Mouse (Mus musculus): ENCODE data around the gene Tanc1.
"Not testable (repeated sequence)": the region's sequence is repeated elsewhere in the genome, so short reads cannot be mapped to it uniquely, and the experiment has no call there.

Tanc1 gene

DNA sequence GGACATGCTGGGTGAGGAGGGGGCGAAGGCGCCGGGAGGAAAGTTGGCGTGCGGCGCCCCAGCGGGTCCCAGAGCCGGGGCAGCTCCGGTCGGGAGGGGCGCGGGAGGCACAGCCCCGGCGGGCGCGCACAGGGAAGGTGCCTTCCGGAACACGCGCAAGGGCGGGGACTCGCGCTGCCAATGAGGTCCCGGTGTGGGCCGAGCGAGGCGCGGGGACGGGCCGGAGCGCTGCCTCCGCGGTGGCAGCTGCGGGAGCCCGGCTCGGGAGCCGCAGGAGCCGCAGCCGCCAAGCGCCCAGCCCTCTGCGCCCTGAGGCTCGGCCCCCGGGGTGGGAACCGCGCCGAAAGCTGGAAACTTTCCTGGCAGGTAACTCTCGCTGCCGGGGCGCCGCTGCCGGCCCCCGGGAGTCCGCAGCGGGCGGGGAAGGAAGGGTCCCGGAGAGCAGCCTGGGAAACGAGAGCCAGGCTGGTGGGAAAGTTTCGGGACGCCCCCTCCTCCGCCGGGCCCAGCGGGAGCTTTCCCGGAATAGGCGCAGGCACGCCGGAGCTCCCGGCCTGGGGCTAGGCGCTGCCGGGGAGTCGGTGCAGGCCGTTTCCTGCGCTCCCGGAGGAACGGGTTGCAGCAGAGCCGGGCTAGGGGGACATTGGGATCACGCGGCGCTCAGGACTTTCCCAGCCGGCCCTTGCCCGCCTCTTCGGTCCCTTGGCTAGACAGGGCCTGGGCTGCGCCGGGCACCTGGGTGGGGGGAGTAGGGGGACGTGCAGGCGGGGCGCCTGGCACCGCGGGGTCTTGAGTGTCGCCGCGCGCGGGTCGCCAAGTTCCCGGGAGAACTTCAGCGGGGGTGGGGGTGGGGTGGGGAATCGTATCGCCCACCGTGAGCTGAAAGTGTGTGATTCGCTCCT is at the start of gene Tanc1:
TSS of gene Tanc1 (plus strand) at position 212 of the 902 bp plus-strand sequence.
- peak; percentile 92 for DNase-seq

GRCm38 (mm10) chr2:59562215-59562614 is 49.6 kb upstream of the Tanc1 start:
- no peak for DNase-seq

GRCm38 (mm10) chr2:59562696-59563095 is 49.1 kb upstream of the Tanc1 start:
- DNase-seq = no peak

DNA sequence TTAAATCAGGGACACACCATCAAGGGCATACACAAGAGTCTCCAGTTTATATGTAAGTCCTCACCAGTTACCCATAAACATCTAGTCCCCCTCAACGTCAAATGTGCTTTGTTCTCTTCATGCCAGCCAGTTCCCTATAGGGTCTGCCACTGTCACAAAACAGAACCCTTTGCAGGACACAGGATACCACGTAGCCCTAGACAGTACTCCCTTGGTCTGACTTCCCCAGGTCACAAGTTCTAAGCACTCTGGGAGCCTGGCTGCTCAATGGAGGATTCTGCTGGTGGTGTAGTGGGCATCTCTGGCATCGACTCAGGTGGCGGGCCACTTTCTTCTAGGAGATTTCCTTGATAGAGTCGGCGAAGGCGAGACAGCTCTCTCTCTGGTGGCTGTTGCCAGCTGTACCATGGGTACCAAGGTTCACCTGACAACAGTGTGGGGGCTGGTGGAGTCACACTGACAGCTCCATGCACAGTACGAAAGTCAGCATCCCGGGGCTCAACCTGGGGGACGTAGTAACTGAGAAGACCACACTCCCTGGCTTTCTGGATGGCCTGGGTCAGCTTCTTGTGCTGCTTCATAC is 47.7 kb upstream of the Tanc1 start:
- DNase-seq = not testable (repeated sequence)

DNA sequence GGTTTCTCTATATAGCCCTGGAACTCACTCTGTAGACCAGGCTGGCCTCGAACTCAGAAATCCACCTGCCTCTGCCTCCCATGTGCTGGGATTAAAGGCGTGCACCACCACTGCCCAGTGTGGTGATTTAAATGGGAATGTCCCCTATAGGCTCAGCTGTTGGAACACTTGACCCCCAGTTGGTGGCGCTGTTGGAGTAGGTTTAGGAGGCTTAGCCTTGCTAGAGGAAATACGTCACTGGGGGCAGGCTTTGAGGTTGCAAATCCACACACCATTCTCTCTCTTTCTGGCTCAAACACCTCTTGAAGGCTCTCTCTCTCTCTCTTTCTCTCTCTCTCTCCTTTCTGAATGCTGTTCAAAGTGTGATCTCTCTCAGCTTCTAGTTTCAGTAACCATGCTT is 46.9 kb upstream of the Tanc1 start:
- DNase-seq = no peak

DNA sequence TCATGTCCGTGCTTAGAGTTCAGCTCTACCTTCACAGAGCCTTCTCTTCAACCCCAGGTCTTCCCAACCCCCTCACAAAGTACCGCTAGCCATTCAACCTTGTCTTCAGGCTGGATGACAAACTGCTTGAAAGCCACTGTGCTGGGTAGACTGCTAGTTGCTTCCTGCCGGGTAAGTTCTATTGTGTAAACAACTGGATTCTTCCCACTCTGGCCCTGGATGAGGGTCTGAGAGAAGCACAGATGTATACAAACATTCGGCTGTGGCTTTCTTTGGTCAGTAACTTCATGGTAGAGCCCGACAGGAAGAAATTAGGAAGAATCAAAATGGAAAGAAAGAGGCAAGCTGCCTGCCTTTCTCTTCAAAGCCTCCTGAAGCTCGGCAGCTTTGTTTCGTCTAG is 30.9 kb upstream of the Tanc1 start:
- DNase-seq = no peak

DNA sequence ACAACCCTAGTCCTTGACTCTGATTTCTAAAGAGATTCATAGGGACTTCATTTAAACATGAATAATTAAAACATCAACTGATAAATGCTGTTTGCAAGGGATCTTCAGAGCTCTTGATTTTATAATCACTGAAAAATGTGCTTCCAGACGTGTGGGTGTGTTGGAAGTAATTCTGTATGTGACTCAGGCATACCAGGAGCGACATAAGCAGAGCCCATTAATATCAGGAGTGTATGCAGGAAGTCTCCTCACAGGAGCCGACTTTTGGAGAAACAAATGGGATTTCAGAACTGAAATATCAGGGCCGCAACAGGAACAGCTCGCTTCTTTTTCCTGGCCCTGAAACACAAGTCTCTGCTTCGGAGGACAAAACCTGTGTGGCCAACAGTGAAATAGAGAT is 27.9 kb upstream of the Tanc1 start:
- DNase-seq = no peak

DNA sequence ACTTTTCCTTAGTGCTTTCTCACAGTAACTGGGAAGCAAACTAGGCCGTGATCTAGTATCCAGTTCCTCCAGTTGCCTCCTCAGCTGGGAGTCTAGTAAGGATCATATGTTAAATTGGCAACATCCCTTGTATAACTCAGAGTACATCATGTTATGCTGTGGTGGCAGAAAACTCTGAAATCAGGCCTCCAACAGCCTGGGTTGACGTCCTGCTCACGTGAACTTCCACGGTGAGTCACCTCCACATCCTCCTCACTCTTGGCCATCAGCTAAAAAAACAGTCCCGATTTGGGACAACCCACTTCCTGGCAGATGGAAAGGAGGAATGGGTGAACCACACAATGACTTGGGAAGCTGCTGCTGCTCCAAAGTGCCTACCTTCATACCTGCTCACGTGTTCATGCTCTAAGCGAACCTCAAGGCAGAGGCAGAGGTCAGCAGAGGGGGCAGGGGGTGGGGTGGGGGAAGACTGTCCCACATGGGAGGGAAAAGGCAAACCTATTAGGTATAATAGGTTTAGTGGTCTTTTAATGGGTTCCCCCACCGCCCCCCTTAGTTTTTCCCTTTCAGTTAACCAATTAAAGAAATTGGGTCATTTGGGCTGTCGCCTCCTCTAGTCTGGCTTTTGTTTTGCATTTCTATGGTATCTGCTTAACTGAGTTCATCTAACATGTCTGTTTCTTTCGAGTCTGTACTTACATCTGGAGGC is 24.3 kb upstream of the Tanc1 start:
- DNase-seq = no peak

- no peak for DNase-seq
Measured at GRCm38 (mm10) chr2:59588096-59588405, 23.8 kb upstream of the Tanc1 start.

DNA sequence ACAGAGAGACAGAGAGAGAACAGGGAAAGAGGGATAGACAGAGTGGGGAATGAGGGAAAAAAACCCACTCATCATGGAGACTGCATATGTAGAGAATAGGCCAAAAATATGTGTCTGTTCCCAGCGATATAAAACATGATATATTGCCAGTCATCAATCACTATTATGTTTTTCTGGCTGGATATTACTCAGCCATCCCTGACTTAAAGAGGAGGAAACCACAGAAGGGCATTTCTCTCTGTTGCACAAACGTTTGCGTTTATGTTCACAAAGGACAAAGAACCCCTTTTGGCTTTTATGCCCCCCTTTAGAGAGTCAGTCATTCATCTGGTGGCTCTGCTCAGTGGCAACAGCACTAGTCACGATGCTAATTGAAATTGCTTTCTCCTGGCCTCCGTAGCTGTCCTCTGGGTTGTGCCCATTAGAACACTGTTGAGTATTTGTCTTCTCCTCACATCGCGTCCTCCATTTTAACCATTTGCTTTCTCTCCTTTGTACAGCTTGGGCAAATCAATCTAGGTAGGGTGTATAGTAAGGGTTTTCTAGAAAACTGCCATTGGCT is 18.4 kb upstream of the Tanc1 start:
- DNase-seq = no peak

GRCm38 (mm10) chr2:59594095-59594494 is 17.7 kb upstream of the Tanc1 start:
- DNase-seq = no peak

GRCm38 (mm10) chr2:59596545-59596944 is 15.3 kb upstream of the Tanc1 start:
- no peak for DNase-seq

- no peak for DNase-seq
Measured at GRCm38 (mm10) chr2:59598286-59598685, 13.6 kb upstream of the Tanc1 start.

DNA sequence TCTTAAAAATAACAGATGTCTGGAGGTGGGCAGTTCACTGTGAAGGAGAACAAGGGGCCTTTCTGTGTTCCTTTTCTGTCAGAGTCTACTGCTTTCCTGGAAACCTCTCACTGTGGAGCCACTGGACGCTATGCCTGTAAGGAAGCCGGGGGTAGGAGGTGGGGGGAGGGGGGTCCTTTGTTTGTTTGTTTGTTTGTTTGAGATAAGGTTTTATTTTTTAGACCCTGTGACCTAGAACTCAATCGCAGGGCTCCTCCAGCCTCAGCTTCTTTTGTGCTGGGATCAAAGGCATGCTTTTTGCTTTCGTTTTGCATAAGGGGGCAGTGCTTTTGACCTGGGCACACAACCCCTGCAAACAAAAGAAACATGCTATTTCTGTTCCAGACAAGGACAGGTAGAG is 12.9 kb upstream of the Tanc1 start:
- DNase-seq = no peak

- no peak for DNase-seq
Measured at GRCm38 (mm10) chr2:59599338-59600111, 12.3 kb upstream of the Tanc1 start.

DNA sequence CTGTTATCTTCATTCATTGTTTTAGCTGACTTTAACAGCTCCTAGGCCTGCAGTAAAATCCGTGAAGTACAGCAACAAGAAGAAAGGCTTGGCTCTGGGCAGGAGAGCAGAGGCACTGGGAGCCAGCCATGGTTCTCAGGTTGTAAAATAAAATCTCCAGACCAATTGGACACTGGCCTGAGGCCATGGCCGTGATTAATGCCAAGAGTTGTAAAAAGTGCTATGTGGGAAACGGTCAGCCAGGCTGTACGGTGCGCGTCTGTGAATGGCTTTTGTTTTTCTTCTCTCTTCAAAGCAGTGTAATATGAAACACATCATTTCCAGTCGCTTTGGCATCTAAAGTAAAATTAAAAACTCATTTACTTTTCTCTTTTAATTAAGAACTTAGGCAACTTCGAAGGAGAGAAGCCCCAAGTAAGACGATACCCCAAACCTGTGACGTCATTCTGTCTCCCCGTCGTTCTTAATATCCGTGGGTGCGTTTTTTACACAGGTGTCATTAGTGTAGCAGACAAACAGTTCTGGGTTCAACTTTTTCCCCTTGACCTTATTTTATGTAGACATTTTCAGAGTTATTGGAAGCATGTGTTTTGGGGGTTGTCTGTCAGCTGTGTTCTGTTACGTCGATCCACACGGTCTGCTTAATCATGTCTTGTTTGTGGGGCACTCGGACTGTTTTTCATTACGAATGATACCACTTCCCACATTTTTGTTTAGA is 11.6 kb upstream of the Tanc1 start:
- peak; percentile 80 to 81 for DNase-seq

GRCm38 (mm10) chr2:59600980-59601379 is 10.9 kb upstream of the Tanc1 start:
- DNase-seq = peak; percentile 72 to 87

DNA sequence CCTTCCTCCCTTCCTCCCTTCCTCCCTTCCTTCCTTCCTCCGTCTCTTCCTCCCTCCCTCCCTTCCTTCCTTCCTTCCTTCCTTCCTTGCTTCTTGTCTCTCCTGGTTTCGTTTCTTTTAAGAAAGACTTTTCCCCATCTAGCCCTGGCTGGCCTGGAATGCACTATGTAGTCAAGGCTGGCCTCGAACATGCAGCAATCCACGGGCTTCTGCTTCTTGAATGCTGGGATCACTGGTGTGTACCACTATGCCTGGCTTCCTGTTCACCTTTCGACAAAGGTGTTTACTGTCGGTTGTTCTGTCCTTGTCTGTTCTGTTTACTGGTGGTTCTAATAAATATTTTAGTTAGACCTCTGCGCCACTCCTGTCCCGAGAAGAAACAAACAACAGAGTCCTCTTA is 10.4 kb upstream of the Tanc1 start:
- DNase-seq = peak in 1 of 2 experiments; percentile 43

DNA sequence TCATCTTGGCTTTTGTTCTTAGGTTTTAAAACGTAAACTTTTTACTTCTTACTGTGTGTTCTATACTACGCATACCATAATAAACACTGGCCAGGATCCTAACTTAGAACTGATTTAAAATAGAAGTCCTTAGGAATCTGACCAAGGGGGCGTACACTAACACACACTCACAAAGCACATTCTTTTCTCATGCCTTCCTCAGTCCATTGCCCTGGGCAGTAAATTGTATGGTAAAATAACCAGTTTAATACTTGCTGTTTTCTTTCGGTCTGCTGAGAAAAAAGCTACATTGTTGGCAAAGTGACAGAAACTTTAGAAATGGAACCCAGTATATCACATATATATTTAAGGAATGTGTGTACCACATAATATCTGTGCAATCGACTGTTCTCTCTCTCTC is 2.9 kb upstream of the Tanc1 start:
- no peak for DNase-seq

- DNase-seq = no peak
Measured at GRCm38 (mm10) chr2:59611216-59611810, 529 bp upstream of the Tanc1 start.

DNA sequence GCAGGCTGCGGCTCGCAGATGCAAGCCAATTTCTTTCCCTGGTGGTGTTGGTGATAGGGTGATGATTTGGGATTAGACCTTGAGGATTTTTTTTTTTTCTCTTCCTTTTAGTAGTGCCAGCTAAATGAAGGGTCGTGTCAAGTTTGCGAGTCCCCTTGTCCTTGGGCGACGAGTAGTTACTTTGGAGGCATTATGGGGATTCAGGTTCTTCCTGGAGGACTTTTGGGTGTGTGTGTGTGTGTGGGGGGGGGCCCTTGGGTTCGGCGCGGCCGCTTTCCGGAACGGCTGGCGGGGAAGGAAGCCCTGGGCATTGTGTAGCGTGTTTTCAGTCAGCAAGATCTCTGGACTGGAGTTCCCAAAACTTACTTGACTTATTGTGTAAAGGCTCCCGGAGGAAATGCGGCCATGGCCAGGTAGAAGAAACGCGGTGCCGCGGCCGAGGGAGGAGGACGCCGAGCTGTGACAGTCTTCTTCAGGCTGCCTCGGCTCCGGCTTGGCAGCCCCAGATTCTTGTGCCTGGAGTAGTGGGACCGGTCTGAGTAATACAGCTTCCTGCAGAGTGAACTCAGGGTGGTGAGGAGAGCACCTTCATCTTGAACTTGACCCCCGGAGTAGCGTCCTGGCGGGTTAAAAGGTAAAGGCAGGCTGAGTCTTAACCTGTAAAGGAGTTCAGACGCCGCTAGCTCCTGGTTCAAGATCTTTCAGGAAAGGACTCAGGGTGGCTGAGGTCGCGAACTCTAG is 1.1 kb downstream of the Tanc1 start:
- DNase-seq = peak; percentile 36 to 63

All from cerebellum, adult 18-20 months (tissue).